Mouse (Mus musculus) forebrain, embryonic 13.5 days (tissue): ENCODE results near the gene Arfgef2. TPM values are rescaled to one million over a fixed set of nuclear protein-coding genes. Genes with fewer than 3 reads are reported as not detected.

Source experiments
- ATAC-seq: fragments of 200-750 bp; cut with Nextera tagmentation; 2 replicates; pipeline ENCODE4 v1.8.0; 2017
- H3K27ac ChIP-seq: fragments of 300-500 bp; sonication (generic); 2 replicates; pipeline ENCODE4 v1.5.1; 2015; ENCODE audit warnings: inconsistent platforms, mild to moderate bottlenecking, moderate library complexity
- H3K27me3 ChIP-seq: fragments of 300-500 bp; sonication (generic); 2 replicates; pipeline ENCODE4 v1.6.1; 2015; ENCODE audit warnings: mild to moderate bottlenecking, inconsistent platforms
- H3K36me3 ChIP-seq: fragments of 300-500 bp; sonication (generic); 2 replicates; pipeline ENCODE4 v1.6.1; 2015; ENCODE audit warnings: mild to moderate bottlenecking, inconsistent platforms; ENCODE audit not compliant: poor library complexity, severe bottlenecking
- H3K4me1 ChIP-seq: fragments of 300-500 bp; sonication (generic); 2 replicates; pipeline ENCODE4 v1.6.1; 2015; ENCODE audit warnings: inconsistent platforms
- H3K4me2 ChIP-seq: fragments of 300-500 bp; sonication (generic); 2 replicates; pipeline ENCODE4 v1.6.1; 2015; ENCODE audit warnings: inconsistent platforms, mild to moderate bottlenecking, moderate library complexity
- H3K4me3 ChIP-seq: fragments of 300-500 bp; sonication (generic); 2 replicates; pipeline ENCODE4 v1.5.1; 2015; ENCODE audit warnings: mild to moderate bottlenecking, inconsistent platforms
- H3K9ac ChIP-seq: fragments of 300-500 bp; sonication (generic); 2 replicates; pipeline ENCODE4 v1.6.1; 2015; ENCODE audit warnings: mild to moderate bottlenecking, inconsistent platforms
- H3K9me3 ChIP-seq: fragments of 300-500 bp; sonication (generic); replicated peaks from 2 replicates; pipeline ENCODE4 v1.6.1; 2016; ENCODE audit warnings: inconsistent platforms
- WGBS: fragments of 180-500 bp; shearing (Covaris S2); methylation state at CpG from one replicate; pipeline ENCODE4 v1.1.7; 2015; 5-methylcytosine and 5-hydroxymethylcytosine counted together
- polyA plus RNA-seq: library from polyadenylated mRNA; unstranded; fragments of >200 nt; fragmentation: Nextera tagmentation; extraction: Ambion mirVana; gene quantifications from 2 replicates; pipeline ENCODE4 v1.2.1, GENCODE M21; 2015

Arfgef2 gene
- polyA plus RNA-seq, 1 experiment from 2014 or later, result 2.0 TPM

DNA sequence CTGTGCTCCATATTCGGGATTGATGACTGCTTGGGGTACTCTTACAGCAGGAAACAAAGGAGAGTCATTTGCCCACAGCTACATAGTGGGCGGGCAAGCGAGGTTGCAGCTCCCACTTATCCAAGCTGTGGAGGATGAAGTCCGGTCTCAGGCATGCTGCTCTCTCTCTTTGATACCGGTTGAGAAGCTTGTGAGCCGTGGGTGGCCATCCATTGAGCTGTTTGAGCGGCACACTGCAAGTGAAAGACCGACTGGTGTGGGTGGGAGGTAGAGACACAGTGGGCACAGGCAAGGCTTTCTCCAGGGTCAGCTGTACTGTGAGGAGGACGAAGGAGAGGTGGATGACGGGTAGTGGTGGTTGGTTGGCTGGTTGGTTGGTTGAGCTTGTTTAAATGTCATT is 5.4 kb downstream of the Arfgef2 start:
- no peak overlapping the region for H3K4me3 ChIP-seq
- peaks cover 12% of the 10 kb centered on the region for H3K4me1 ChIP-seq
- H3K4me2 ChIP-seq, result no peak overlapping the region
- H3K27ac ChIP-seq, result no peak overlapping the region
- no peaks in the 10 kb centered on the region for H3K9me3 ChIP-seq
- ATAC-seq, result no peak
- H3K36me3 ChIP-seq, result no peaks in the 10 kb centered on the region
- H3K27me3 ChIP-seq, result no peaks in the 10 kb centered on the region
- no peak overlapping the region for H3K9ac ChIP-seq
- 80% methylated on average over 10 of the region's 10 CpGs for WGBS

- Histone ChIP-seq H3K36me3 (0 out of 2 replicates have a peak, but pooled peaks cover 4% of the 10 kb centered on the region), H3K4me3 (no peak overlapping the region), H3K27me3 (no peaks in the 10 kb centered on the region), H3K9me3 (no peaks in the 10 kb centered on the region), H3K4me1 (no peaks in the 10 kb centered on the region), H3K27ac (no peak overlapping the region), H3K4me2 (no peak overlapping the region), H3K9ac (no peak overlapping the region)
- WGBS, result 87% methylated on average over 9 of the region's 9 CpGs
- ATAC-seq, result no peak
These were observed 13.2 kb downstream of the Arfgef2 start for GRCm38 (mm10) chr2:166818463-166819143.

- WGBS, result 90% methylated on average over 8 of the region's 8 CpGs
- no peak for ATAC-seq
- H3K27me3 ChIP-seq, result no peaks in the 10 kb centered on the region
- no peaks in the 10 kb centered on the region for H3K4me1 ChIP-seq
- no peak overlapping the region for H3K9ac ChIP-seq
- no peaks in the 10 kb centered on the region for H3K9me3 ChIP-seq
- H3K27ac ChIP-seq, result no peak overlapping the region
- 0 out of 2 replicates have a peak, but pooled peaks cover 4% of the 10 kb centered on the region for H3K36me3 ChIP-seq
- H3K4me3 ChIP-seq, result no peak overlapping the region
- H3K4me2 ChIP-seq, result no peak overlapping the region
These were observed 14.5 kb downstream of the Arfgef2 start for GRCm38 (mm10) chr2:166819849-166820248.

DNA sequence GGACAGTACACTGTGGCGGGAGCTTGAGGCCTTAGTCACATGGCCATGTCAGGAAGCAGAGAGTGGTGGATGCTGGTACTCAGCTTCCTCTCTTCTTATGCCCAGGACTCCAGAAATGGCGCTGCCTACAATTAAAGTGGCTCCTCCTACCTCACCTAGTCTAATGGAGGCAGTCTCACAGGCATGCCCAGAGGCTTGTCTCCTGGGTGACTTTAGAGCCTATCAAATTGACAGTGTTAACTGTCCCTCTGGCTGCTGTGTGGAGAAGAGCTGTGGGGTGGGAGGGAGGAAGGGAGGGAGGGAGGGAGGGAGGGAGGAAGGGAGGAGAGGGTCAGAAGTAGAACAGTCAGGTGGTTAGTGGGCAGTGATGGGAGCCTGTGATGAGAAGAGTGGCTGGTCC is 15.5 kb downstream of the Arfgef2 start:
- Histone ChIP-seq H3K27me3 (no peaks in the 10 kb centered on the region), H3K36me3 (0 out of 2 replicates have a peak, but pooled peaks cover 4% of the 10 kb centered on the region), H3K9ac (no peak overlapping the region), H3K4me2 (no peak overlapping the region), H3K9me3 (no peaks in the 10 kb centered on the region), H3K27ac (no peak overlapping the region), H3K4me3 (no peak overlapping the region), H3K4me1 (no peaks in the 10 kb centered on the region)
- no peak for ATAC-seq
- WGBS, result 76% methylated on average over 2 of the region's 2 CpGs

DNA sequence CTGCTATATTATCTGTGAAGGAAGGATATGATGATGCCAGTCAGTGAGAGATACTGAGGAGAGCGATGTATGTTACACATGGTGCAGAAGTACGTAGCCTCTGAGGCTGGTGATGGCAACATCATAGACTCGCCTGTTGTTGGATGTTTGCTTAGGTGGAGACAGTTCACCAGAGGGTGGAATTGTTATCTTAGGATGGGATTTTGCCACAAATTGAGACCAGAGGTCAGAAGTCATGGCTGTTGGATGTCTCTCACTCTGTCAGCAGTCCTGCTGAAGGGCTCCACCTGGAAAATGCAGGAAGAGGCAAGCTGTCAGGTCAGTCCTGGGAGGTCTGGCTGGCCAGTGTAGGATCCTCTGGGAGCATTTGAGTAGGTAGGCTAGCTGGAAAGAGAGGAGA is 16.0 kb downstream of the Arfgef2 start:
- 0 out of 2 replicates have a peak, but pooled peaks cover 4% of the 10 kb centered on the region for H3K36me3 ChIP-seq
- H3K9me3 ChIP-seq, result no peaks in the 10 kb centered on the region
- no peaks in the 10 kb centered on the region for H3K27me3 ChIP-seq
- no peak for ATAC-seq
- no peak overlapping the region for H3K27ac ChIP-seq
- no peak overlapping the region for H3K9ac ChIP-seq
- 95% methylated on average over 3 of the region's 3 CpGs for WGBS
- no peaks in the 10 kb centered on the region for H3K4me1 ChIP-seq
- no peak overlapping the region for H3K4me3 ChIP-seq
- no peak overlapping the region for H3K4me2 ChIP-seq

DNA sequence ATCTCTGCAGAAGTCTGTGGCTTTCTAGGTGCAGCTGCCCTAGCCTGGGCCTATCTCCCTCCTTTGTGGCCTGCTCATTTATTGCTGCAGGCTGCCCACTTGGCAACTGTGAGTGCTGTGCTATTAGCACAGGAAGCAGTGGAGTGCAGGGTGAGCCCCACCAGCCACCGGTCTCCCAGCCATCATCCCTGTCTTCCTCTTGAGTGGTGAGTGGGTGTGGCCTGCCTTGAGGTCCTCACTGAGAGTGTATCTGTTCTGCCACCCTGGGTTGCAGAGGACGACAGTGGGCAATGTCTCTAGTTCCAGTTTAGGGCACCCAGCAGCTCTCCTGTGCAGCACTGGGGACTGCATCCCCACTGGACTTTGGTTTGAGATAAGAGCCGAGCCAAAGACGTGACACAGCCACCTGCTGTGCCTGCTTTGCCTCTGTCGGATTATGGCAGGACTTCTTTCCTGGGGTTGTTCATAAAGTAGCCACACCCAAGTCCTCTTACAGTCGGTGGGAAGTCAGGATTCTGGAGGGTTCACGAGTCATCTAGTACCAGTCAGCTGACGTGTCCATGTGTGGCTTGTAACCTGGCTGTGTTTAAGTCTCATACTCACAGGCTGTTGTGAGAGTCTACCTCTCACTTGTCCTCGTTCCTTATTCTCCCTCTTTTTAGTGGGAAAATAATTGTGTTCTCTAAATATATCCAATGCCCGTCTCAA is 16.9 kb downstream of the Arfgef2 start:
- H3K27ac ChIP-seq, result no peak overlapping the region
- H3K4me3 ChIP-seq, result no peak overlapping the region
- H3K9me3 ChIP-seq, result no peaks in the 10 kb centered on the region
- H3K27me3 ChIP-seq, result no peaks in the 10 kb centered on the region
- H3K9ac ChIP-seq, result no peak overlapping the region
- H3K36me3 ChIP-seq, result 0 out of 2 replicates have a peak, but pooled peaks cover 4% of the 10 kb centered on the region
- ATAC-seq, result no peak
- WGBS, result 71% methylated on average over 10 of the region's 10 CpGs
- no peaks in the 10 kb centered on the region for H3K4me1 ChIP-seq
- no peak overlapping the region for H3K4me2 ChIP-seq

GRCm38 (mm10) chr2:166822901-166823300 is 17.5 kb downstream of the Arfgef2 start:
- Histone ChIP-seq H3K27me3 (no peaks in the 10 kb centered on the region), H3K36me3 (0 out of 2 replicates have a peak, but pooled peaks cover 4% of the 10 kb centered on the region), H3K4me2 (no peak overlapping the region), H3K27ac (no peak overlapping the region), H3K9ac (no peak overlapping the region), H3K4me3 (no peak overlapping the region), H3K9me3 (no peaks in the 10 kb centered on the region), H3K4me1 (no peaks in the 10 kb centered on the region)
- ATAC-seq, result no peak
- WGBS, result 52% methylated on average over 2 of the region's 2 CpGs

- Histone ChIP-seq H3K36me3 (0 out of 2 replicates have a peak, but pooled peaks cover 10% of the 10 kb centered on the region), H3K27ac (no peak overlapping the region), H3K4me1 (no peaks in the 10 kb centered on the region), H3K4me2 (no peak overlapping the region), H3K4me3 (no peak overlapping the region), H3K9ac (no peak overlapping the region), H3K27me3 (no peaks in the 10 kb centered on the region), H3K9me3 (no peaks in the 10 kb centered on the region)
- no peak for ATAC-seq
- WGBS, result 92% methylated on average over 5 of the region's 5 CpGs
These were observed 19.0 kb downstream of the Arfgef2 start for GRCm38 (mm10) chr2:166824386-166824785.

GRCm38 (mm10) chr2:166824998-166825397 is 19.6 kb downstream of the Arfgef2 start:
- H3K36me3 ChIP-seq, result 0 out of 2 replicates have a peak, but pooled peaks cover 10% of the 10 kb centered on the region
- H3K4me3 ChIP-seq, result no peak overlapping the region
- H3K4me2 ChIP-seq, result no peak overlapping the region
- no peaks in the 10 kb centered on the region for H3K27me3 ChIP-seq
- 95% methylated on average over 5 of the region's 5 CpGs for WGBS
- ATAC-seq, result no peak
- no peaks in the 10 kb centered on the region for H3K4me1 ChIP-seq
- H3K9ac ChIP-seq, result no peak overlapping the region
- no peaks in the 10 kb centered on the region for H3K9me3 ChIP-seq
- H3K27ac ChIP-seq, result no peak overlapping the region

- Histone ChIP-seq H3K27ac (no peak overlapping the region), H3K9me3 (no peaks in the 10 kb centered on the region), H3K27me3 (no peaks in the 10 kb centered on the region), H3K36me3 (0 out of 2 replicates have a peak, but pooled peaks cover 10% of the 10 kb centered on the region), H3K4me3 (no peak overlapping the region), H3K9ac (no peak overlapping the region), H3K4me2 (no peak overlapping the region), H3K4me1 (no peaks in the 10 kb centered on the region)
- WGBS, result 88% methylated on average over 8 of the region's 8 CpGs
- no peak for ATAC-seq
These were observed 21.3 kb downstream of the Arfgef2 start for GRCm38 (mm10) chr2:166826491-166827224.

- no peak overlapping the region for H3K4me3 ChIP-seq
- 0 out of 2 replicates have a peak, but pooled peaks cover 10% of the 10 kb centered on the region for H3K36me3 ChIP-seq
- ATAC-seq, result no peak
- H3K4me1 ChIP-seq, result no peaks in the 10 kb centered on the region
- H3K9ac ChIP-seq, result no peak overlapping the region
- no peaks in the 10 kb centered on the region for H3K27me3 ChIP-seq
- H3K4me2 ChIP-seq, result no peak overlapping the region
- no peak overlapping the region for H3K27ac ChIP-seq
- no peaks in the 10 kb centered on the region for H3K9me3 ChIP-seq
- 94% methylated on average over 12 of the region's 12 CpGs for WGBS
These were observed 22.9 kb downstream of the Arfgef2 start for GRCm38 (mm10) chr2:166828306-166828705.

- peaks cover 14% of the 10 kb centered on the region; the same call in 1 of the 2 replicates for H3K36me3 ChIP-seq
- H3K4me1 ChIP-seq, result no peaks in the 10 kb centered on the region
- no peak overlapping the region for H3K4me3 ChIP-seq
- 90% methylated on average over 5 of the region's 5 CpGs for WGBS
- H3K9ac ChIP-seq, result no peak overlapping the region
- no peaks in the 10 kb centered on the region for H3K27me3 ChIP-seq
- no peak for ATAC-seq
- H3K27ac ChIP-seq, result no peak overlapping the region
- H3K4me2 ChIP-seq, result no peak overlapping the region
- H3K9me3 ChIP-seq, result no peaks in the 10 kb centered on the region
These were observed 25.0 kb downstream of the Arfgef2 start for GRCm38 (mm10) chr2:166830350-166830749.
